Mouse (Mus musculus): ENCODE measurements around the gene Trappc2. TPM values are rescaled to one million over a fixed set of nuclear protein-coding genes. Genes with fewer than 3 reads are reported as not detected.

The Trappc2 gene
- 20.8 and 22.8 TPM in 2 replicates for polyA plus RNA-seq (2015; fragmentation: Nextera tagmentation; extraction: Ambion mirVana)

DNA sequence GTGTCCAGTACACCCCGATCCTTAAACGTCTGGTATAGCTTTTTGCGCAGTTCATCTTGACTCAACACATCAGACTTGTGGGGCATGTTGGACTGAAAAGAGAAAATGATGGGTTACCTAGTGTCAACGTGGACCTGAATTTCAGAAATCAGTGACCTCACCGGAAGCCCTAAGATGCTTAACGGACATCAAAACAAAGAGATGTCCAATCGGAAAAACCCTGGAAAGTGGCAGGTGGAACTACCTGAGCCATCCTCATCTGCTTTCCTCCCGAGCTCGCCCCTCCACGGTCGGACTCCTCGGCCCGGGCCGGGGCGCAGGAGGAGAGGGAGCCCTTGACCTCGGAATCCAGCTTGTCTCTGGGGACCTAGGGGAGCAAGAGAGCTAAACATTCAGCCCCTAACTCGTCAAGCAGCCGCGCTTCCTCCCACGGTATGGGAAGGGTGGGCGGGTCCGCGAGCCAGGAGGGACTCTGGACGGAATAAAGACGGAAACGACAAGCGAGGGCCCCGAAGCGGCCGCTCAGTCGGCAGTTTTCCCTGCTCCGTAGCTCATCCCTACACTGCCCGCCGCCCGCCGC is at the start of gene Trappc2:
TSS of gene Trappc2 (plus strand) at position 539 of the 580 bp plus-strand sequence.
- Histone ChIP-seq H3K36me3 (no peaks in the 10 kb centered on the region), H3K9ac (peak within 1 kb of the TSS; percentile 78), H3K4me2 (replicated peaks) (peak within 1 kb of the TSS; percentile 64), H3K27ac (peak within 1 kb of the TSS; percentile 52; the same call in 1 of the 2 replicates), H3K4me1 (0 out of 2 replicates have a peak, but pooled peaks cover 9% of the 10 kb centered on the region), H3K27me3 (peaks cover 58% of the 10 kb centered on the region), H3K9me3 (no peaks in the 10 kb centered on the region), H3K4me3 (peak within 1 kb of the TSS; percentile 58)
- 9% methylated on average over 34 of the region's 36 CpGs for WGBS
- peak; percentile 86 for ATAC-seq (ENCODE audit: low FRiP score, low read depth)

DNA sequence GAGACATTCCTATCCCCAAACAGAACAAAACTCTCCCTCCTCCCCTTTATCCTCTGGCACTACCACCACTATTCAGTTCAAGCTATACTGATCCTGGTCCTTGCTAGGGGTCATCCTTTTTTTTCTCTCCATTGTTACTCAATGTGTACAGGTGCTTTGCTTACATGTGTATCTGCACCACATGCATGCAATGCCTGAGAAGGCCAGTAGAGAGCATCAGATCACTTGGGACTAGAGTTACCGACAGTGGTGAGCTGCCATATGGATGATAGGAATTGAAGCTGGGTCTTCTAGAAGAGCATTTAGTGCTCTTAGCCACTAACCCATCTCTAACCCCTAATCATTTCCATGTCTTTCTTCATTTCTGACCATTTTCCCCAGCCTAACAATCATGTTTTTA is 46.6 kb upstream of the Trappc2 start:
- peaks cover 23% of the 10 kb centered on the region; the same call in 1 of the 2 replicates for H3K27me3 ChIP-seq
- ATAC-seq (ENCODE audit: low FRiP score, low read depth) = no peak
- no peak overlapping the region for H3K9ac ChIP-seq
- no peak overlapping the region for H3K4me3 ChIP-seq
- peaks cover 7% of the 10 kb centered on the region for H3K36me3 ChIP-seq
- H3K4me1 ChIP-seq = no peaks in the 10 kb centered on the region
- no peak overlapping the region for H3K4me2 ChIP-seq (replicated peaks)
- WGBS = 84% methylated on average over 1 of the region's 1 CpGs
- no peak overlapping the region for H3K27ac ChIP-seq
- no peaks in the 10 kb centered on the region for H3K9me3 ChIP-seq

DNA sequence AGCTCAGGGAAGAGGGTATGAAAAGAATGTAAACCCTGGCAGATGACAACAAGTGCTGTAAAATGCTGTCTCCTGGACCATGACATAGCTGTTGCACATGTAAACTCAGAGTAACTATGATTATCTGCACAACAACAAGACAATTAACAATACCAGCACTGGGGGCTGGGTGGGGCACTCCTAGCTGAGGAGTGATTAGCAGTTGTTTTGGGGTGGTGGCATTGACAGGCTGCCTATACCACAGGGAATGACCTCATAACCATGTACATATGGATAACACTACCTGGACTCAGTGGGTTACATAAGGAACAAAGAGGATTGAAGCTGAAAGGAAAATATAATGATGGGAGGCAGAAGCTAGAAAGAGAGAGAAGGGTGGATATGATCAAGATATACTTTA is 32.5 kb upstream of the Trappc2 start:
- no peak for ATAC-seq (ENCODE audit: low FRiP score, low read depth)
- Histone ChIP-seq H3K9ac (no peak overlapping the region), H3K36me3 (peaks cover 23% of the 10 kb centered on the region), H3K27ac (no peak overlapping the region), H3K27me3 (peaks cover 24% of the 10 kb centered on the region; the same call in 1 of the 2 replicates), H3K9me3 (no peaks in the 10 kb centered on the region), H3K4me1 (no peaks in the 10 kb centered on the region), H3K4me3 (no peak overlapping the region), H3K4me2 (replicated peaks) (no peak overlapping the region)

DNA sequence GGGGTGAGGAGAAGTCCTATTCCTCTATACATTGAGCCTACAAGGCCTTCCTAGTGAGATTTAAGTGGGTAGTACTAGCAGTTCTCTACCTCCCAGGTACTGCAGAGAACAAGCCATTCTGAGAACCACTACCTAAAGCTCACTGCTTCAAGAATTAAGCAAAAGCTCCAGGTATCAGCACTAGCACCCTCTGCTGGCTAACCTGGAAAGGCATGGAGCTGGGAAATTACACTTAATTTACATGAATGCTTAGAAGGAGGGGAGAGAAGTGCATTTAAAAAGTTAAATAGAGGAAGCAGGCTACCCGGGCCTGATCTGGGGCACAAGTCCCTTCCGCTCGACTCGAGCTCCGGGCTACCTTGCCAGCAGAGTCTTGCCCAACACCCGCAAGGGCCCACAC is 24.2 kb upstream of the Trappc2 start:
- no peak for ATAC-seq (ENCODE audit: low FRiP score, low read depth)
- H3K36me3 ChIP-seq = no peaks in the 10 kb centered on the region
- no peak overlapping the region for H3K4me2 ChIP-seq (replicated peaks)
- 79% methylated on average over 6 of the region's 6 CpGs for WGBS
- no peaks in the 10 kb centered on the region for H3K27me3 ChIP-seq
- H3K27ac ChIP-seq = no peak overlapping the region
- no peak overlapping the region for H3K9ac ChIP-seq
- H3K4me3 ChIP-seq = no peak overlapping the region
- H3K9me3 ChIP-seq = no peaks in the 10 kb centered on the region
- H3K4me1 ChIP-seq = no peaks in the 10 kb centered on the region

DNA sequence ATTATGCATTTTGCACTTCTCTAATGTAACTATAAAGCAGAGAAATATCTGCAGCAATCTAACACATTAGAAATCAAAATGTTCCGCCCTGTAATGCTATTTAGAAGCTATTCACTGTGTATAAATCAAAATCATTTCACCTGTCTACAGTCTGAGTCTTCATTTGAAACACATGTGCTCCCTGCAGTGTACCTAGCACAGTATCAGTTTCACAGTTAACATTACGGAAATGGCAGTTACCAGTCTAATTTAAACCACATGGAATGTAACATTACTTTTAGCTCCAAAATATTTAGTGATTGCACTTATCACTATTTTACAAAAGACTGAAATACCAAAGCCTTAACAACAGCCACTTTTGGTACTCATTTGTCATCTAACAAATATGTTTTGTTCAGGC is 5.6 kb upstream of the Trappc2 start:
- 38% methylated on average over 2 of the region's 2 CpGs for WGBS

DNA sequence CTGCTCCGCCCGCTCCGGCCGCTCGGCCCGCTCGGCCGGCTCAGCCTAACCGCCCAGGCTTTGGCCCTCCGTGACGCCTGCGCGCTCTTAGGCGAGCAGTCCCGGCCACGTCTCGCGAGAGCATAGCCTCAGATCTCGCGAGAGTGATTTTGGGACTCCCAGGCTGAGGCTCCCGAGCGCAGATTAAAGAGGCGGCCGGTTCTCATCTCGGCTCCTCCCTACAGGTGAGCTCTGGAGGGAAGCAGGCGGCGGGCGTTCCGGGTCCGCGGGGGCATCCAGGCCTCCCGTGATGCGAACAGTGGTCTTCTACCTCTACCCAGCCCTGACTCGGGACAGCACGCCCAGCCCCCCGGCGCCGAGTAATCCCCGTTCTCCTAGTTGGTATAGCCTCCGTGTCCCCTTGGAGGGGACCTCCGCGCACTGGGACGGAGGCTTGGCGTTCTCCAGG is 266 bp downstream of the Trappc2 start, which contains the start of gene Ofd1:
TSS of gene Ofd1 (minus strand) at position 89 of the 448 bp plus-strand sequence.
- H3K27ac ChIP-seq = peak within 1 kb of the TSS; percentile 52; the same call in 1 of the 2 replicates
- no peaks in the 10 kb centered on the region for H3K9me3 ChIP-seq
- H3K4me3 ChIP-seq = peak within 1 kb of the TSS; percentile 58
- H3K27me3 ChIP-seq = peaks cover 60% of the 10 kb centered on the region
- H3K9ac ChIP-seq = peak within 1 kb of the TSS; percentile 78
- 14% methylated on average over 44 of the region's 44 CpGs for WGBS
- 0 out of 2 replicates have a peak, but pooled peaks cover 9% of the 10 kb centered on the region for H3K4me1 ChIP-seq
- H3K4me2 ChIP-seq (replicated peaks) = peak within 1 kb of the TSS; percentile 64
- no peaks in the 10 kb centered on the region for H3K36me3 ChIP-seq
- peak; percentile 99 for ATAC-seq (ENCODE audit: low FRiP score, low read depth)

More for the DNA sequence above, 5.6 kb upstream of the Trappc2 start:
- 0 out of 2 replicates have a peak, but pooled peaks have one; percentile 51 for ATAC-seq (ENCODE audit: low FRiP score, low read depth)
- Histone ChIP-seq H3K9ac (no peak overlapping the region), H3K27me3 (peaks cover 21% of the 10 kb centered on the region), H3K27ac (no peak overlapping the region), H3K4me3 (no peak overlapping the region), H3K9me3 (no peaks in the 10 kb centered on the region), H3K4me2 (replicated peaks) (no peak overlapping the region), H3K4me1 (0 out of 2 replicates have a peak, but pooled peaks cover 5% of the 10 kb centered on the region), H3K36me3 (no peaks in the 10 kb centered on the region)

DNA sequence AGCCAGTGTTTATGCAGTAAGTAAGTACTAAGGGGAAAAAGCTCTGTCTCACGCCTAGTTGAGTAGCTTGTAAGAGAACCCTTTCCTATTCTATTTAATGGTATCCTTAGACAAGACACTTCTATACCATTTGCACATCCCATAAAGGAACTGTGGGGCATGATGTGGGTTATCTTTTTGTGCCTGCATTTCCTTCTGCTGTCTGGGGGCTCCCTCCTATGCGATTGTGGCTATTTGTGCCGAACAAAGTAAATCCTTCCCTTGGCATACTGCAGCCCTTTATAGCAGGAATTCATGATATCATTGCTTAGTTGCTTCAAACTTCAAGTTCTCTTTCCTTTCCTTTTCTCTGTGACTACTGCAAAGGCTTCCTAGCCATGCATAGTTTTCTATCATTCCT is 4.2 kb downstream of the Trappc2 start:
- Histone ChIP-seq H3K4me1 (0 out of 2 replicates have a peak, but pooled peaks cover 7% of the 10 kb centered on the region), H3K27me3 (peaks cover 49% of the 10 kb centered on the region), H3K9ac (no peak overlapping the region), H3K36me3 (0 out of 2 replicates have a peak, but pooled peaks cover 3% of the 10 kb centered on the region), H3K4me2 (replicated peaks) (no peak overlapping the region), H3K27ac (no peak overlapping the region), H3K9me3 (no peaks in the 10 kb centered on the region), H3K4me3 (no peak overlapping the region)
- WGBS = 83% methylated on average over 3 of the region's 3 CpGs
- ATAC-seq (ENCODE audit: low FRiP score, low read depth) = no peak

DNA sequence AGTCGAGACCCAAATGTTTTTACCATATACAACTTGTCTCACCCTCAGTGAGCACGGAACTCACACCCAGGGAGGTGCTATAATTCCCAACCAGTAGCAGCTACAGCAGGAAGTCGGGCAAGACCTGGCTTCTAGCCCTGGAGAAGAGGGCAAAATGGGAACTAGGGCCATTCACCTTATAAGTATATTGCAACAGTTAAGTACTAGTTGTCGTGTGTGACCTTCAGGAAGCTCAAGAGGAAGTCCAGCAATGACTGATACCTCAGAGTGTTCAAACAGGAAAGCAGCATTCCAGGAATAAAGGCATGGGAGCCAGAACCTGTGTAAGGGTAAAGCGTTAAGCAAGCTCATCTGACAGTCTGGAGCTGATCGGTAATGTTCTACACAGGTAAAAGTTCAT is 13.2 kb downstream of the Trappc2 start:
- Histone ChIP-seq H3K4me1 (no peaks in the 10 kb centered on the region), H3K4me3 (no peak overlapping the region), H3K27ac (no peak overlapping the region), H3K36me3 (peaks cover 5% of the 10 kb centered on the region), H3K9me3 (no peaks in the 10 kb centered on the region), H3K9ac (no peak overlapping the region), H3K27me3 (peaks cover 3% of the 10 kb centered on the region; the same call in 1 of the 2 replicates), H3K4me2 (replicated peaks) (no peak overlapping the region)
- ATAC-seq (ENCODE audit: low FRiP score, low read depth) = no peak
- WGBS = 83% methylated on average over 6 of the region's 6 CpGs

DNA sequence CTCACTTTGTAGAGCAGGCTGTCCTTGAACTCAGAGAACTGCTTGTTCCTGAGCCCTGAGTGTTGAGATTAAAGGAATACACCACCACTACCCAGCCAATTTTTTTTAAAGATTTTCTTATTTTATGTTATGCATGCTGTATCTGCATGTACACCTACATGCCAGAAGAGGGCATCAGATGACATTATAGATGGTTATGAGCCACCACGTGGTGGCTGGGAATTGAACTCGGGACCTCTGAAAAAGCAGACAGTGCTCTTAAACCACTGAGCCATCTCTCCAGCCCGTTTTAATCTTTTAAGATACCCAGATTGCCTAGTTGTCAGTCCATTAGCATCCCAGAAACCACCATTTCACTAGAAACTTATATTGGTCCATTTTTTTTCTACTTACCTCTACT is 14.0 kb downstream of the Trappc2 start:
- WGBS = 72% methylated on average over 3 of the region's 3 CpGs
- Histone ChIP-seq H3K4me1 (no peaks in the 10 kb centered on the region), H3K4me3 (no peak overlapping the region), H3K27ac (no peak overlapping the region), H3K9ac (no peak overlapping the region), H3K27me3 (peaks cover 3% of the 10 kb centered on the region; the same call in 1 of the 2 replicates), H3K4me2 (replicated peaks) (no peak overlapping the region), H3K36me3 (peaks cover 5% of the 10 kb centered on the region), H3K9me3 (no peaks in the 10 kb centered on the region)
- no peak for ATAC-seq (ENCODE audit: low FRiP score, low read depth)

DNA sequence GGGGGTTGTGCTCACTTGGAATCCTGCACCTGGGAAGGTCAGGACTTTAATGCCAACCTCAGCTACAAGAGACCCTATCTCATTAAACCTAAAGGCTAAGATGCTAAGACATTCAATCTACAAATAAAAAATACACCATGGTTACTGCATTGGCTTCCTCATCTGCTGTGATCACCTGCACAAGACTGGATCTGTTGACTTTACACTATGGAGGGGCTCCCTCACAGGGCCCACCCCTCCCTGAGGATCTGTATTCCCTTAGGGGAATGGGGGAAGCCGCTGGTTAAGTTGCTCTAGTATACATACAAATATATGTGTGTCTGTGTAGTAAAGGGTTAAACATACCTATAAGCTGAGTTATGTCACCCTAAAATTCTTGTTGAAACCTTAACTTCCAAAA is 15.2 kb downstream of the Trappc2 start:
- Histone ChIP-seq H3K36me3 (peaks cover 7% of the 10 kb centered on the region), H3K4me2 (replicated peaks) (no peak overlapping the region), H3K27ac (no peak overlapping the region), H3K4me1 (no peaks in the 10 kb centered on the region), H3K27me3 (peaks cover 3% of the 10 kb centered on the region; the same call in 1 of the 2 replicates), H3K9ac (no peak overlapping the region), H3K9me3 (no peaks in the 10 kb centered on the region), H3K4me3 (no peak overlapping the region)
- no peak for ATAC-seq (ENCODE audit: low FRiP score, low read depth)
- 90% methylated on average over 1 of the region's 1 CpGs for WGBS

DNA sequence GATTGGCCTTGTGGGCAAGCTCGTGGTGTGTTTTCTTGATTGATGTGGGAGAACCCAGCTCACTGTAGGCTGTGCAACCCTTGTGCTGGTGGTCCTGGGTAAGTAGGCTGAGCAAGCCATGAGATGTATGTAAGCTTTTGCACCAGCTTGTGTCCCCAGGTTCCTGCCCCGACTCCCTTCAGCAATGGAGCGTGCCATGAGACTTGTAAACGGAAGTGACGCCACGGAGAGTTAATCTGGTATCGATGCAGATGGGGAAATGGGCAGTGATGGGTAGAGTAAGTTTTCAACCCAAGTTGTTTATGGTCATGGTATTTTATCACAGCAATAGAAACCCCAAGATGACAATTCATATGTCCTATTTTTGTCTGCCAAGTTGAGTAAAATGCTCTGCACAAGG is 27.9 kb downstream of the Trappc2 start:
- Histone ChIP-seq H3K9ac (no peak overlapping the region), H3K27me3 (peaks cover 12% of the 10 kb centered on the region; the same call in 1 of the 2 replicates), H3K27ac (no peak overlapping the region), H3K4me1 (peaks cover 7% of the 10 kb centered on the region; the same call in 1 of the 2 replicates), H3K36me3 (0 out of 2 replicates have a peak, but pooled peaks cover 7% of the 10 kb centered on the region), H3K4me3 (no peak overlapping the region), H3K9me3 (no peaks in the 10 kb centered on the region), H3K4me2 (replicated peaks) (no peak overlapping the region)
- no peak for ATAC-seq (ENCODE audit: low FRiP score, low read depth)
- WGBS = 94% methylated on average over 7 of the region's 7 CpGs

DNA sequence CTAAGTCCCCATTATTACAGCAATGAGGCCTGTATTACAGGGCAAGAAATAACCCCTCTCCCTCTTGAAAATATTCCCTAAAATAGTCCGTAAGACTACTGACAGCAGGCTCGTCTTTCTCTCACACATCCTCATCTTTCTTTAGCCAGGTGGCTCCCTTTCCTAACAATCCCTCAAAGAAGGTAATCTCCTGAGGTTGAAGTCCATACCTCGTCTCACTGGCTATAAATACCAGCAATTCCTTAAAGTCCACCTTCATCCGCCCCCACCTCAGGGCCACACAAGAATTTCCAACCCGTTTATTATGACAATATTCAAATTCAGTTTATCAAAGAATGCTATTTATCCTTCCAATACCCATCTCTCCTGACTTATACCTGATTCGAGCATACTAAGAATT is 32.2 kb downstream of the Trappc2 start:
- Histone ChIP-seq H3K36me3 (0 out of 2 replicates have a peak, but pooled peaks cover 7% of the 10 kb centered on the region), H3K9me3 (no peaks in the 10 kb centered on the region), H3K27me3 (peaks cover 20% of the 10 kb centered on the region), H3K4me3 (no peak overlapping the region), H3K9ac (no peak overlapping the region), H3K27ac (no peak overlapping the region), H3K4me1 (peaks cover 21% of the 10 kb centered on the region; the same call in 1 of the 2 replicates), H3K4me2 (replicated peaks) (no peak overlapping the region)
- 77% methylated on average over 6 of the region's 6 CpGs for WGBS
- ATAC-seq (ENCODE audit: low FRiP score, low read depth) = no peak

All from limb, embryonic 13.5 days (tissue).